Mouse (Mus musculus) lung, postnatal 4 days (tissue): ENCODE measurements around the gene Mthfsd.

Source experiments
- DNase-seq, 2 experiments: peaks; one replicate each; pipeline ENCODE4 v3.0.0; 2021

Gene Mthfsd

DNA sequence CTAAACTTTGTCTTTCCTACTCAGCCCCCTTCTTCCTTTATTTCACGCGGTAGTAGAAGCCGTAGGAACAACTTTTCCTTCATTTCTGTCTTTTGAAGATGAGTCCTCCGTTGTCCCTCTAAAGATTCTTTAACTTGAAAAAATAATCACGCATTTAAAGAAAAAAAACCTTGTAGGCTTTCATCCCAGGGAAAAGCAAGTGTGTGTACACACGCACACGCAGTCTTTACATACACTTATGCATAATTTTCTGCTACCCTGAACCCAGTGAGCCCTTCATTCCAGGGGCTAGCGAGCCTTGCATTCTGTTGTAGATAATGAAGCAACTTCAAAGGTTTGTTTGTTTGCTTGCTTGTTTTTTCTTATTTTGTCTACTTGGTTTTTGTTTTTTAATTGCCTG lies 19.9 kb downstream of the Mthfsd start:
- no peak for DNase-seq

GRCm38 (mm10) chr8:121086004-121086900 lies 21.9 kb downstream of the Mthfsd start:
- peak; percentile 51 to 61 for DNase-seq

DNA sequence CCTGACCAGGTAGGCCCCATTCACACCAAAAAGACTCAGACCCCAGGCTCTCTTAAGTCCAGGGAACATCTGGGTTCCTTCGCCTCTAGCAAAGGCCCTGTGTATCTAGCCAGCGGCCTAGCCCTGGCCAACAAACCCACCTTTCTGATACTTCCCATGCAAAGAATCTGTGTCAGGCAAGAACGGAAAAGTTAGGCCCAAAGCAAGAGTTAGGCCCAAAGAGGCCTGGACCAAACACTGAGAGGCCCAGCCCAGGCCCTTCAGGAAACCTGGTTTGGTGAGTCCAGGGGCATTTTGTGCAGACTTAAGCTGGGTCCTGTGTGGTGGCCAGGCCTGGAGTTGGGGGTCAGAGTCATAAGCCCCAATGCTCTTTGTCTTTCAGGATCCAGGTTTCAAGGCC lies 22.6 kb downstream of the Mthfsd start:
- no peak for DNase-seq

GRCm38 (mm10) chr8:121085011-121085410 lies 23.2 kb downstream of the Mthfsd start:
- DNase-seq: peak in 1 of 2 experiments; percentile 38

- DNase-seq: peak; percentile 84 to 93
Observed at GRCm38 (mm10) chr8:121084210-121084951, 23.8 kb downstream of the Mthfsd start, which contains the start of gene Foxf1. Gene Foxf1 (plus strand): TSS chr8:121084386.

GRCm38 (mm10) chr8:121083936-121084209 lies 24.3 kb downstream of the Mthfsd start:
- no peak for DNase-seq

- DNase-seq: peak; percentile 87 to 93
Observed at GRCm38 (mm10) chr8:121083093-121083935, 24.9 kb downstream of the Mthfsd start.

GRCm38 (mm10) chr8:121082218-121083092 lies 25.7 kb downstream of the Mthfsd start:
- DNase-seq: peak in 1 of 2 experiments; percentile 47

GRCm38 (mm10) chr8:121081398-121081797 lies 26.8 kb downstream of the Mthfsd start:
- DNase-seq: peak in 1 of 2 experiments; percentile 22

DNA sequence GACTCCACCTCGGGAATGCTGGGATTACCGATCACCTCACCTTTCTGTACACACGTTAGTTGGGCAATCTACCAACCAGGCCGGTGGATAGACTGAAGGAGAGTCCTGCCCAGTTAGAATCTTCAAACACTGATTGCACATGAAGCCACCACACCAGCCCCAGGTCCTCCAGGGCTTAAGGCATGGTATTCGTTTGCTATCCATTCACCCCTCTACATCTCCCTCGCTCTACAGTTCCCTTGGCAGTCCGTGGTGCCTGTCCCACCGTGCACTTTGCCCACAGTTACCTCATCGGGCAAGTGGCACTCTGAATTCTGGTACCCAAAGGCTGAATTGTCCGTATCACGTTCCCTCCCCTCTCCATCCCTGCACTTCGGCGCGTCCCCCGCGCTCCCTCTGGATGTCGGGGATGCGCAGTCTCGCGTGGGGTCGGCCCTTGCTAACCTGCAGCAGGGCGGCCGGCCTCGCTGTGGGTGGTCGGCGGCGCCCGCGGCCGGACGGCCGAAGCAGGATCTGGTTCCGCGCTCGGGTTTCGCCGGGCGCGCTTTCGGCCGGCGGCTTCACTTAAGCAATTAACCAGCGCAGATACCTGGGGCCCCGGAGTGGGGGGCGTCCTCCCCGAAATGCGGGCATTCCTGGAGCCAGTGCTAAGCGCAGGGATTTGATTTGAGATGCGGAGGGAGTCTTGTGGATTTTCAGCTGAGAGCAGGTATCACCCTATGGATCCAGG lies 27.7 kb downstream of the Mthfsd start:
- DNase-seq: no peak

GRCm38 (mm10) chr8:121079944-121080343 lies 28.2 kb downstream of the Mthfsd start:
- no peak for DNase-seq

GRCm38 (mm10) chr8:121079201-121079600 lies 29.0 kb downstream of the Mthfsd start:
- no peak for DNase-seq

- DNase-seq: no peak
Observed at GRCm38 (mm10) chr8:121078721-121079120, 29.5 kb downstream of the Mthfsd start.

- no peak for DNase-seq
Observed at GRCm38 (mm10) chr8:121076555-121076954, 31.6 kb downstream of the Mthfsd start.

DNA sequence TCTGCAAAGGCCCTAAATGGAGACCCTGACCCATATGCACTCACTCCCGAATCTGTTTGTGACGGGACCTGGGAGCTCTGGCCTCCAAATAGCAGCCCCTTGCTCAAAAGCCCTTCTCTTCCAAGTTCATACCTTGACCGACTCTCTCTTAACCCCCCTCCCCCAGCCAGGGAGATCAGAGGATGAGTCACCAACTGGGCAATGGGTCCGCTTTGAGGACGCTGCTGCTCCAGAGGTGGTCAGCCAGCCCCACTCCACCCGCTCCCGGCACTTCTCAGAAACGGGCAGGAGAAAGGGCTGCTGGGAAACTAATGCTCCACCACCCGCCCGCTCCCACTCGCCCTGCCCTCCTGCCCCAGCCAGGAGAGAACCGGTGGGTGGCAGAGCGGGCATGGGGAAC lies 32.3 kb downstream of the Mthfsd start:
- peak in 1 of 2 experiments; percentile 57 for DNase-seq

DNA sequence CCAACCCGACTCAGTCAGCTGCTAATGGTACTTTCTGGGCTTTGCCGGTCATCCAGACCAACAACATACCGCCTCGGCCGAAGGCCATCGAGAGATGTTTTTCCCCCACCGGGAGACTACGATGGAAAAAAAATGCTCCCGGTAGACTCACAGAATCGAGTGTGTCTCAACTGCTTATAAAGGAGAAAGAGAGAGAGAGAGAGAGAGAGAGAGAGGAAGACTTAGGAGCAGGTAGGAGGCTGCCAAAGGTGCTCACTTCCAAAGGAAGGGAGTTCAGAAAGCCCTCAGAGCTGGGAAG lies 33.4 kb downstream of the Mthfsd start:
- no peak for DNase-seq

- no peak for DNase-seq
Observed at GRCm38 (mm10) chr8:121074108-121074847, 33.9 kb downstream of the Mthfsd start.

DNA sequence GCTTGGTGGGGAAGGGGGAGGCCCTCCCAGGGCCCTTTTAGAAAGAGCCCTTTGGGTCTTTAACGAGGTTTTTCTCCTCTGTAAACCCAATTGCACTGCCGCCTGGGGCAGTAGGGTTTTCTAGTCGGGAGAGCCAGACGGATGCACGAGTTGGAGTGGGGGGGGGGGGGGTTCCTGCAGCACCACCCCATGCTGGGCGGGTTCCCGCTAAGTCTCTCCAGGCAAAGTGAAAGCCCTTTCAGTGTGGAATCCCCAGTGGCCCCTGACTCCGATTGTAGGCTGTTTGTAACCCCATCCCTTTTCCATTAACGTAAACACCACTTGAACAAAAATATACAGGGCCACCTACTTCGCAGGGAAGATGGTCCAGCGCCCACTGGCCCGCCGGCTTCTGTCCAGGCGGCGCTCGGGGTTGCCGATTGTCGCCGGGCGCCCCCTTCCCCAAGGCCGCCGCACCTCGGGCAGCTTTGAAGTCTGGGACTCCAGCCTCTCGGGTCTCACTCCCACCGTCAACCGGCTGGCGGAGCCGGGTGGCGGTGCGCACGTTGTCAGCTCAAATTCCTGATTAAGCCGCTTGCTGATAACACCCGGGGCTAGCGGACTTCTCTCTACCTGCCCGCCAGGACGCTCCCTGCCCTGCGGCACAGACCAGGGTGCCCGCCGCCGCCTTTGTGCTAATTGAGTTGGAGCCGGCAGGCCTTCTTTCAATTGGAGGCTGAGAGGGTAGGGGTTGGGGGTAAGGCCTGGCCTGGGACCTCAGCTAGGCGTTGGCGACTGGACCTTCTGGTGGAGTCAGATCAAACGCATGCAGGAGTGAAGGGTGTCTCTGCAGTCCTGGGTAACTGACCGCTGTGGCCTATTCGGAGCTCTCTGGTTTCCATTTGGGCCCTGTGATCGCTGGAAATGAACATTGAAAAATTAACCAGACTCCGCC lies 34.8 kb downstream of the Mthfsd start:
- DNase-seq: peak in 1 of 2 experiments; percentile 64

DNA sequence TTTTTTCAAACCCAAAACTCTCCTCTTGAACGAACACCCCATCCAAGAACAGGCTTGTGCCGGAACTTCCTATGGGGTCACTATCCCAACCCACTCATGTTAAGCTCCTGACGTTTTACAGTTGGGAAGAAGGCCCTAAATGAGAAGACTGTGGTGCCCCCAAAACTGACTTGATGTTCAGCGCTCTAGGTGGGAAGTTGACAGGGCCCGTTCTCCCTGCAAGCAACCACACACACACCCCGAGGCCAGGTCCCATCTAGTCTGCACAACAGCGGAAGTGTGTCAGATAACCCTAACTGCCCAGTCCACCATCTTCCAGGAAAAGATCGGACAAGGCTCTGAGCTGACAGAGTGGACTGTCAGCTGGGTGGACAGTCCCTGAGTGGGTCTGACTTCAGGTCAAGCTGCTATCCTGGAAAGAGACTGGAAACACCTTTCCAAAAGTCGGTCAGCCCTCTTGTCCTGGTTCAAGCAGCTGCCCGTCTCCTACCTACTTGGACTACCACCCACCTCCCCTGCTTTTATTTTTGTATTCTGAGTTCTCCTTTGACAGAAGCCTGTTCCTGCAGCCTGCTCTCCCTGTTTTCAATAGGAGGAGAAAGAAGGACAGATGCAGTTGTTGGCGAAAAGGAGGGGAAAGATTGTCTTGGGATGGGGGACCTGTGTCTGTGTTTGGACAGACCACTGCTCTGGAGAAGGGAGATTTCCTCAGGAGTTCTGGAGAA lies 35.6 kb downstream of the Mthfsd start:
- peak in 1 of 2 experiments; percentile 21 for DNase-seq
